Mouse (Mus musculus) CH12.LX (cell line): ENCODE data around the gene Rab3ip. TPM values are rescaled to one million over a fixed set of nuclear protein-coding genes. Genes with fewer than 3 reads are reported as not detected.

ENCODE experiments used
- DNase-seq: peaks from one replicate; pipeline ENCODE4 v3.0.0-alpha.2; 2013; ENCODE audit errors: extremely low read depth
- H3K27ac ChIP-seq: 2 replicates; pipeline ENCODE4 v1.5.1; 2012; ENCODE audit warnings: low read depth, mild to moderate bottlenecking, control low read depth, moderate library complexity; ENCODE audit not compliant: insufficient read depth
- H3K27me3 ChIP-seq: replicated peaks from 2 replicates; pipeline ENCODE3; 2012; ENCODE audit warnings: inconsistent platforms
- H3K36me3 ChIP-seq, 2 experiments: replicated peaks in 1 of 2; 2 replicates each; pipeline versions ENCODE3 to v1.6.1; 2012; ENCODE audit warnings: inconsistent platforms in 1 of 2, low read length in 1 of 2, mild to moderate bottlenecking in 1 of 2, mixed read lengths in 1 of 2, moderate library complexity in 1 of 2; ENCODE audit not compliant: control insufficient read depth in 1 of 2, insufficient read depth in 1 of 2
- H3K4me1 ChIP-seq, 2 experiments: 2 replicates each; pipeline ENCODE4 v1.6.1; 2012; ENCODE audit warnings: inconsistent platforms in 1 of 2, moderate library complexity in 1 of 2; ENCODE audit not compliant: insufficient read depth in 2 of 2, control insufficient read depth in 1 of 2
- H3K4me2 ChIP-seq: 2 replicates; pipeline ENCODE4 v1.6.1; 2012; ENCODE audit warnings: low read depth, mild to moderate bottlenecking, control low read depth; ENCODE audit not compliant: poor library complexity, insufficient read depth, severe bottlenecking
- H3K4me3 ChIP-seq, 3 experiments: fragments of 150-350 bp in 1 of 3; sonication (generic) in 1 of 3; replicated peaks in 1 of 3; 2 replicates each; pipeline versions ENCODE3 to v1.5.1; 2011 to 2012; ENCODE audit warnings: low read depth in 2 of 3, low read length in 2 of 3, mild to moderate bottlenecking in 2 of 3, moderate library complexity in 2 of 3, control low read depth in 1 of 3, improper control_type of control experiment in 1 of 3, inconsistent platforms in 1 of 3, mixed read lengths in 1 of 3; ENCODE audit not compliant: poor library complexity in 1 of 3
- H3K79me2 ChIP-seq: replicated peaks from 2 replicates; pipeline ENCODE4 v1.6.1; 2012; ENCODE audit warnings: mild to moderate bottlenecking, moderate library complexity; ENCODE audit not compliant: control insufficient read depth, poor library complexity, insufficient read depth, severe bottlenecking; ENCODE audit errors: extremely low read depth
- H3K9ac ChIP-seq: 2 replicates; pipeline ENCODE4 v1.6.1; 2012; ENCODE audit warnings: low read depth, mild to moderate bottlenecking, control low read depth, moderate library complexity; ENCODE audit not compliant: insufficient read depth
- H3K9me3 ChIP-seq: replicated peaks from 2 replicates; pipeline ENCODE3; 2012; ENCODE audit warnings: low read length, inconsistent platforms, mixed read lengths
- CHD1 ChIP-seq: IDR thresholded peaks from 2 replicates; pipeline ENCODE4 v1.6.1; 2012; ENCODE audit warnings: low read depth, low read length, improper control_type of control experiment, inconsistent platforms
- ETS1 ChIP-seq: conservative IDR thresholded peaks from 2 replicates; pipeline ENCODE4 v1.6.1; 2012; ENCODE audit warnings: low read depth, mild to moderate bottlenecking, inconsistent platforms, low read length, improper control_type of control experiment, moderate library complexity
- JUND ChIP-seq: conservative IDR thresholded peaks from 2 replicates; pipeline ENCODE4 v1.6.1; 2011; ENCODE audit warnings: low read depth, low read length, improper control_type of control experiment
- MYC ChIP-seq: IDR thresholded peaks from 2 replicates; pipeline ENCODE4 v1.6.1; 2011; ENCODE audit warnings: low read depth, mild to moderate bottlenecking, improper control_type of control experiment, low read length
- POLR2A ChIP-seq: IDR thresholded peaks from 2 replicates; pipeline ENCODE4 v1.6.1; 2011; ENCODE audit warnings: low read depth, mild to moderate bottlenecking, improper control_type of control experiment, low read length
- SIN3A ChIP-seq: IDR thresholded peaks from 2 replicates; pipeline ENCODE4 v1.6.1; 2012; ENCODE audit warnings: low read length, improper control_type of control experiment, inconsistent platforms
- TCF12 ChIP-seq: IDR thresholded peaks from 2 replicates; pipeline ENCODE4 v1.6.1; 2014; ENCODE audit warnings: low read depth, mild to moderate bottlenecking, inconsistent platforms, low read length, improper control_type of control experiment
- ZKSCAN1 ChIP-seq: IDR thresholded peaks from 2 replicates; pipeline ENCODE4 v1.6.1; 2012; ENCODE audit warnings: low read depth, inconsistent platforms, low read length, improper control_type of control experiment, borderline replicate concordance
- ZNF384 ChIP-seq: IDR thresholded peaks from 2 replicates; pipeline ENCODE4 v1.6.1; 2012; ENCODE audit warnings: low read depth, low read length, improper control_type of control experiment, inconsistent platforms
- dilution Hi-C: fragments of 300-500 bp; cut with MboI; formaldehyde crosslinking; loops from 2 replicates; pipeline ENCODE4 v1.14.3; 2020; ENCODE audit warnings: low sequenced_read_pairs; ENCODE audit not compliant: extremely low pct_unique_long_range_greater_than_20kb, extremely low pct_ligation_motif_present
- in situ Hi-C: fragments of 300-500 bp; cut with MboI; formaldehyde crosslinking; loops from 3 replicates; pipeline ENCODE4 v1.14.3; 2019; ENCODE audit warnings: low sequenced_read_pairs, low pct_ligation_motif_present, low pct_unique_long_range_greater_than_20kb, mixed read lengths
- polyA plus RNA-seq: library from polyadenylated mRNA; unstranded; fragments of >175 nt; gene quantifications from 2 replicates; pipeline ENCODE4 v1.2.1, GENCODE M21; 2012; ENCODE audit warnings: low read depth; ENCODE audit not compliant: insufficient read length
- total RNA-seq, 2 experiments: library from RNA; depleted of rRNA; stranded (reverse); fragments of 300-350 nt in 1 of 2; fragments of >200 nt in 1 of 2; gene quantifications; 2 replicates each; pipeline ENCODE4 v1.2.3; 2012 to 2014

Rab3ip gene
- total and polyA plus RNA-seq, 3 experiments, result 9.3 to 18.3 (median 10.3) TPM

GRCm38 (mm10) chr10:116871329-116872015 lies 79.1 kb downstream of the Rab3ip start:
- no peak for DNase-seq
- no peaks in the 10 kb centered on the region for H3K27me3 ChIP-seq
- H3K4me3 ChIP-seq, result peak overlapping the region in 1 of 3 experiments; percentile 40
- H3K4me2 ChIP-seq, result peak overlapping the region; percentile 62
- H3K79me2 ChIP-seq, result no peaks in the 10 kb centered on the region
- H3K9ac ChIP-seq, result 0 out of 2 replicates have a peak overlapping the region, but pooled peaks have one; percentile 4
- H3K9me3 ChIP-seq, result no peaks in the 10 kb centered on the region
- in situ Hi-C loops (no loop called here), dilution Hi-C loops (no loop called here)
- no peak overlapping the region for H3K27ac ChIP-seq
- H3K4me1 ChIP-seq, result peaks cover 8 to 24% of the 10 kb centered on the region in 2 experiments
- H3K36me3 ChIP-seq, result no peaks in the 10 kb centered on the region
- no peak for TF ChIP-seq POLR2A
- TF ChIP-seq CHD1, result no peak
- TF ChIP-seq, all 38 proteins: peak for 0

GRCm38 (mm10) chr10:116870819-116871218 lies 79.8 kb downstream of the Rab3ip start:
- Histone ChIP-seq H3K9ac (no peak overlapping the region), H3K27ac (no peak overlapping the region), H3K4me1 (peaks cover 8 to 24% of the 10 kb centered on the region in 2 experiments), H3K4me3 (no peak overlapping the region), H3K27me3 (no peaks in the 10 kb centered on the region), H3K4me2 (no peak overlapping the region), H3K9me3 (no peaks in the 10 kb centered on the region), H3K36me3 (no peaks in the 10 kb centered on the region), H3K79me2 (no peaks in the 10 kb centered on the region)
- DNase-seq, result no peak
- TF ChIP-seq TCF12, result no peak
- no peak for TF ChIP-seq SIN3A
- no peak for TF ChIP-seq ZKSCAN1
- no peak for TF ChIP-seq ETS1
- TF ChIP-seq MYC, result no peak
- TF ChIP-seq JUND, result no peak
- TF ChIP-seq ZNF384, result no peak
- in situ Hi-C loops (no loop called here), dilution Hi-C loops (no loop called here)

Other genes starting within 250 kb of the Rab3ip start
- not detected in 2 replicates for gene Myrfl, start 53.9 kb downstream of the Rab3ip start, total RNA-seq (2012; rRNA removed)
- not detected in 2 replicates for gene Myrfl, start 53.9 kb downstream of the Rab3ip start, total RNA-seq (2014; rRNA removed)
- gene Myrfl, start 53.9 kb downstream of the Rab3ip start, polyA plus RNA-seq, result not detected in 2 replicates
- not detected in 2 replicates for gene Gm10271, start 21.8 kb upstream of the Rab3ip start, total RNA-seq (2012; rRNA removed)
- gene Gm10271, start 21.8 kb upstream of the Rab3ip start, total RNA-seq (2014; rRNA removed), result not detected in 2 replicates
- not detected in 2 replicates for gene Gm10271, start 21.8 kb upstream of the Rab3ip start, polyA plus RNA-seq
- gene Best3, start 35.5 kb upstream of the Rab3ip start, total RNA-seq (2012; rRNA removed), result not detected in 2 replicates
- gene Best3, start 35.5 kb upstream of the Rab3ip start, total RNA-seq (2014; rRNA removed), result not detected in 2 replicates
- not detected in 2 replicates for gene Best3, start 35.5 kb upstream of the Rab3ip start, polyA plus RNA-seq
- gene Lrrc10, start 94.6 kb upstream of the Rab3ip start, total RNA-seq (2012; rRNA removed), result not detected in 2 replicates
- gene Lrrc10, start 94.6 kb upstream of the Rab3ip start, total RNA-seq (2014; rRNA removed), result not detected in 2 replicates
- gene Lrrc10, start 94.6 kb upstream of the Rab3ip start, polyA plus RNA-seq, result not detected in 2 replicates
- 448 and 469 TPM in 2 replicates for gene Cct2, start 113.0 kb upstream of the Rab3ip start, total RNA-seq (2012; rRNA removed)
- 901 and 1,012 TPM in 2 replicates for gene Cct2, start 113.0 kb upstream of the Rab3ip start, total RNA-seq (2014; rRNA removed)
- 723 and 889 TPM in 2 replicates for gene Cct2, start 113.0 kb upstream of the Rab3ip start, polyA plus RNA-seq
- 5.6 and 5.7 TPM in 2 replicates for gene Frs2, start 197.8 kb upstream of the Rab3ip start, total RNA-seq (2012; rRNA removed)
- 3.8 and 4.3 TPM in 2 replicates for gene Frs2, start 197.8 kb upstream of the Rab3ip start, total RNA-seq (2014; rRNA removed)
- gene Frs2, start 197.8 kb upstream of the Rab3ip start, polyA plus RNA-seq, result 10.3 and 10.4 TPM in 2 replicates